Mouse (Mus musculus) G1E (cell line): Measurements from ENCODE around the gene Cox11. TPM values are rescaled to one million over a fixed set of nuclear protein-coding genes. Genes with fewer than 3 reads are reported as not detected.
A peak's percentile ranks its signal among the peaks of the same experiment; 100 is the strongest.

Experiments used
- ATAC-seq: 2 replicates; pipeline ENCODE4 v1.8.0; 2016; ENCODE audit warnings: mild to moderate bottlenecking; ENCODE audit not compliant: insufficient number of reproducible peaks, poor library complexity, low FRiP score, severe bottlenecking; ENCODE audit errors: extremely low read depth
- DNase-seq: peaks from one replicate; pipeline ENCODE4 v3.0.0; 2012; ENCODE audit warnings: low spot score
- H3K27me3 ChIP-seq: 2 replicates; pipeline ENCODE4 v1.6.1; 2012; ENCODE audit warnings: mild to moderate bottlenecking, low read length, inconsistent platforms; ENCODE audit not compliant: insufficient read depth
- H3K36me3 ChIP-seq: replicated peaks from 2 replicates; pipeline ENCODE3; 2012; ENCODE audit warnings: mild to moderate bottlenecking, inconsistent platforms
- H3K4me1 ChIP-seq: 2 replicates; pipeline ENCODE4 v1.6.1; 2012; ENCODE audit warnings: low read depth, low read length, inconsistent platforms, mixed read lengths; ENCODE audit not compliant: insufficient read depth
- H3K4me3 ChIP-seq: 2 replicates; pipeline ENCODE4 v1.5.1; 2012; ENCODE audit warnings: low read depth, mild to moderate bottlenecking, inconsistent platforms, low read length, moderate library complexity, mixed read lengths
- H3K9me3 ChIP-seq: replicated peaks from 2 replicates; pipeline ENCODE4 v1.6.1; 2012; ENCODE audit warnings: inconsistent platforms
- CTCF ChIP-seq: IDR thresholded peaks from 2 replicates; pipeline ENCODE4 v1.5.1; 2012; ENCODE audit warnings: low read depth, low read length, inconsistent platforms, mixed read lengths
- GATA1 ChIP-seq: IDR thresholded peaks from 2 replicates; pipeline ENCODE4 v1.6.1; 2012; ENCODE audit warnings: borderline replicate concordance, low read length, inconsistent platforms, mixed read lengths
- GATA2 ChIP-seq: IDR thresholded peaks from 2 replicates; pipeline ENCODE4 v1.6.1; 2012; ENCODE audit warnings: low read depth, low read length, inconsistent platforms, borderline replicate concordance
- POLR2AphosphoS5 ChIP-seq: IDR thresholded peaks from 2 replicates; pipeline ENCODE4 v1.6.1; 2012; ENCODE audit warnings: low read depth, low read length, inconsistent platforms; ENCODE audit not compliant: insufficient replicate concordance
- TAL1 ChIP-seq: conservative IDR thresholded peaks from 2 replicates; pipeline ENCODE4 v1.6.1; 2012; ENCODE audit warnings: low read depth, low read length, inconsistent platforms, mixed read lengths
- polyA plus RNA-seq: library from polyadenylated mRNA; stranded (reverse); fragments of >175 nt; gene quantifications from 2 replicates; pipeline ENCODE4 v1.2.3, GENCODE M21; 2012
- total RNA-seq, 2 experiments: library from RNA; stranded (forward) in 1 of 2; stranded (reverse) in 1 of 2; fragments of 200-1000 nt in 1 of 2; fragments of >200 nt in 1 of 2; fragmentation: Nextera tagmentation in 1 of 2; gene quantifications; 2 replicates each; pipeline ENCODE4 v1.2.3; 2014 to 2017

The Cox11 gene
- 18.3 and 22.7 TPM in 2 replicates for total RNA-seq (2014; fragmentation: Nextera tagmentation)
- 19.2 and 26.9 TPM in 2 replicates for total RNA-seq (2017)
- polyA plus RNA-seq: 11.6 and 15.6 TPM in 2 replicates

- peaks cover 17% of the 10 kb centered on the region for H3K36me3 ChIP-seq
- H3K27me3 ChIP-seq: no peaks in the 10 kb centered on the region
- no peak for TF ChIP-seq CTCF
- TF ChIP-seq TAL1: no peak
- no peak for TF ChIP-seq GATA1
- TF ChIP-seq GATA2: no peak
- no peak for TF ChIP-seq POLR2AphosphoS5
- no peaks in the 10 kb centered on the region for H3K9me3 ChIP-seq
- H3K4me1 ChIP-seq: peaks cover 26% of the 10 kb centered on the region
- H3K4me3 ChIP-seq: peak within 1 kb of the TSS; percentile 98
- peak; percentile 98 for DNase-seq
- ATAC-seq: peak; percentile 89
Observed at GRCm38 (mm10) chr11:90637440-90638311, at the start of gene Cox11, which contains the start of gene Stxbp4. Gene Cox11, plus strand, starts transcription at chr11:90638173. Gene Stxbp4, minus strand, starts transcription at chr11:90638084.

GRCm38 (mm10) chr11:90590996-90591395 lies 47.0 kb upstream of the Cox11 start:
- ATAC-seq: no peak
- no peak for TF ChIP-seq CTCF
- no peak for TF ChIP-seq GATA2
- TF ChIP-seq GATA1: no peak
- no peak for TF ChIP-seq TAL1
- TF ChIP-seq POLR2AphosphoS5: no peak
- H3K4me1 ChIP-seq: no peaks in the 10 kb centered on the region

GRCm38 (mm10) chr11:90595826-90596225 lies 42.1 kb upstream of the Cox11 start:
- TF ChIP-seq TAL1 (no peak), CTCF (no peak), GATA1 (no peak), POLR2AphosphoS5 (no peak), GATA2 (no peak)

More at GRCm38 (mm10) chr11:90590996-90591395, 47.0 kb upstream of the Cox11 start:
- H3K27me3 ChIP-seq: no peaks in the 10 kb centered on the region
- no peaks in the 10 kb centered on the region for H3K9me3 ChIP-seq
- no peak overlapping the region for H3K4me3 ChIP-seq
- no peak for DNase-seq
- peaks cover 22% of the 10 kb centered on the region for H3K36me3 ChIP-seq

GRCm38 (mm10) chr11:90603066-90603465 lies 34.9 kb upstream of the Cox11 start:
- Histone ChIP-seq H3K27me3 (no peaks in the 10 kb centered on the region), H3K4me1 (no peaks in the 10 kb centered on the region), H3K9me3 (no peaks in the 10 kb centered on the region), H3K4me3 (no peak overlapping the region), H3K36me3 (peaks cover 30% of the 10 kb centered on the region)
- DNase-seq: no peak
- TF ChIP-seq POLR2AphosphoS5: no peak
- TF ChIP-seq CTCF: no peak
- TF ChIP-seq GATA1: no peak
- TF ChIP-seq GATA2: no peak
- TF ChIP-seq TAL1: no peak
- ATAC-seq: no peak

More at GRCm38 (mm10) chr11:90595826-90596225, 42.1 kb upstream of the Cox11 start:
- H3K4me1 ChIP-seq: no peaks in the 10 kb centered on the region
- DNase-seq: no peak
- H3K36me3 ChIP-seq: peaks cover 24% of the 10 kb centered on the region
- H3K9me3 ChIP-seq: no peaks in the 10 kb centered on the region
- no peak overlapping the region for H3K4me3 ChIP-seq
- H3K27me3 ChIP-seq: no peaks in the 10 kb centered on the region
- no peak for ATAC-seq

GRCm38 (mm10) chr11:90612118-90612517 lies 25.9 kb upstream of the Cox11 start:
- Histone ChIP-seq H3K36me3 (peaks cover 31% of the 10 kb centered on the region), H3K9me3 (no peaks in the 10 kb centered on the region), H3K4me3 (no peak overlapping the region), H3K4me1 (peaks cover 9% of the 10 kb centered on the region), H3K27me3 (no peaks in the 10 kb centered on the region)
- DNase-seq (no peak), ATAC-seq (no peak)
- TF ChIP-seq POLR2AphosphoS5: no peak
- TF ChIP-seq TAL1: no peak
- no peak for TF ChIP-seq CTCF
- no peak for TF ChIP-seq GATA2
- TF ChIP-seq GATA1: no peak

- no peak for DNase-seq
- no peaks in the 10 kb centered on the region for H3K27me3 ChIP-seq
- H3K36me3 ChIP-seq: peaks cover 28% of the 10 kb centered on the region
- ATAC-seq: peak; percentile 70
- no peak for TF ChIP-seq GATA2
- no peak for TF ChIP-seq POLR2AphosphoS5
- no peak for TF ChIP-seq TAL1
- TF ChIP-seq CTCF: no peak
- no peak for TF ChIP-seq GATA1
- H3K4me3 ChIP-seq: no peak overlapping the region
- H3K4me1 ChIP-seq: peaks cover 14% of the 10 kb centered on the region
- H3K9me3 ChIP-seq: no peaks in the 10 kb centered on the region
Observed at GRCm38 (mm10) chr11:90614743-90615142, 23.2 kb upstream of the Cox11 start.
